Mouse (Mus musculus) testis, postnatal 14 days (tissue): ENCODE results near the gene P2rx5.
A peak's percentile ranks its signal among the peaks of the same experiment; 100 is the strongest.

Experiments used
- DNase-seq: peaks from one replicate; pipeline ENCODE4 v3.0.0; 2021; ENCODE audit warnings: low spot score

P2rx5 gene

DNA sequence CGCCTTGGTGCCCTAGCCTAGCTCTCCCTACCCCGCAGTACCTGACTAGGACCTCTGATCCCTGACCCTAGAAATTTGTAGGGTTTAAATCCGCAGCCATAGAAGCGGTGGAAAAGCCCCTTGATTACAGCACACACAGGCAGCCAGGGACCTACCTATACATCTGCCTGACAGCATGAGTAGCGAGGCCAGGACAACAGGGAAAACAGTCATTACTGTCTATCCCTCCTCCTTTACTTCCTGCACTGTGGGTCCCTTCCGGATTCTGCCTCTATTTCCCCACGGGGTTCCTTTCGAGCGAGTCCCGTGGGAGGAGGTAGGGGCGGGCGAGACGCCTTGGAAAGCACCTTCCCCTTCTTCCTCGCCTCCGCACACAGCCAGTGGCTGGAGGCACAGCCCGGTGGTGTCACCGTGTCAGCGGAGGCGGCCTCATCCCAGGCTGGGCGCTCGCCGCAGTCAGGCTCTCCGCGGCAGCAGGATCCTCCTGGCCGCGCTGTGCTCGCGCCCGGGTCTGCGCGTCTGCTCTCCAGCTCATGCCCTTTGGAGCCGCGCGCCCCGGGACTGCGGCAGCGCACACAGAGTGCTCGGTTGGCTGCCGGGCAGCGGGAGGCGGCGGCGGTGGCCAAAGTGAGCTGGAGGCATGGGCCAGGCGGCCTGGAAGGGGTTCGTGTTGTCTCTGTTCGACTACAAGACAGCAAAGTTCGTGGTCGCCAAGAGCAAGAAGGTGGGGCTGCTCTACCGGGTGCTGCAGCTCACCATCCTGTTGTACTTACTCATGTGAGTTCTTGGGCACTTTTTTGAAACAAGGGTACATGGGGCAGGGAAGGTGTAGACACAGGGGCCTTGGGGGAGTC lies at the start of gene P2rx5:
TSS of gene P2rx5 (plus strand) at position 465 of the 854 bp plus-strand sequence.
- no peak for DNase-seq

DNA sequence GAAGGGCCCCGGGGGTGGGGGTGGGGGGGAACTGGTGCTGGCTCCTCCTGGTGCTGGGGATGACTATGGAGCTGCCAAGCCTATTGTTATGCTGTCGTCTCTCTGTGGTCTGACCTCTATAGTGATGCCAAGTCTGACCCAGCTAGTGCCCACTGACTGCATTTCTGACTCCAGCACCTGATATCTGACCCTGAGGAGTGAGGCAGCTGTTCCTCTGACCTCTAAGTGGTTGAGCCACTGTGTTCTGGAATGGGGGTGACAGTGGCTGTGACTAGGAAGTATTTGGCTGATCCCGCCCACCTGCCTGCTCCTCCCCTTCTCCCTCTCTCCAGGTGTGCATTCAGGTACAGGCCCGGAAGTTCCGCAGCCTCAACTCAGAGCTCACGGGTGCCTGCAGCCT lies 48.8 kb upstream of the P2rx5 start:
- DNase-seq: no peak

DNA sequence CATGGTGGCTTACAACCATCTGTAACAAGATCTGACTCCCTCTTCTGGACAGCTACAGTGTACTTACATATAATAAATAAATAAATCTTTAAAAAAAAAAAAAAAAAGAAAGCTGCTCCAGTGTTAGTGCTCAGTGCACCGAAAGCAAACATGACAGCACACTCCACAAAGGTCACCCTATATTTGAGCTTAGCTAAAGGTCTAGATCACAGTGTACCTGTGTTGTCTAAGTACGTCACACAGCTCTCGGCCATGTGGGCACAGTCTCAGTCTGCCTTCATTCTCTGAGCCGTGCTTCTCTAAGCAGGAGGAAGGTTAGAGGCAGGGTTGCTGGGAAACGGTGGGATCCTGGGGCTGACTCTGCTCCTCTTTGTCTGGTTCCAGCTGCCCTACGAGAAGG lies 33.7 kb upstream of the P2rx5 start:
- no peak for DNase-seq

DNA sequence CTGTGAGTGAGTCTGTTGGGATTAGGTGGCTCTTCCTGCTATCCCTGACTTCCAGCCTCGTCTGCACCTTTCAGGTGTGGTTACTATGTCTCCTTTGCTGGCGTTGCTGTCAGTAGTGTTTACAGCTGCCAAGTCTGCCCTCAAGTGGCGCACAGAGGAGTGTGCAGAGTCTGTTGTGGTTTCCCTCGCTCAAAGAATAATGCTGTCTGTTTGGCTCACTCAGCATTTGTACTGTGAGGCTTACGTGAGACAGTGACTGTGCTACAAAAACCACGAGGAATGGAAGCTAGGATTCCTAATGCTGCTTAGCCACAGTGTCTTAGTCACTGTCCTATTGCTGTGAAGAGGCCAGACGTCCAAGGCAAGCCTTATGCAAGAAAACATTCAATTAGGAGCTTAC lies 29.2 kb upstream of the P2rx5 start:
- DNase-seq: no peak

DNA sequence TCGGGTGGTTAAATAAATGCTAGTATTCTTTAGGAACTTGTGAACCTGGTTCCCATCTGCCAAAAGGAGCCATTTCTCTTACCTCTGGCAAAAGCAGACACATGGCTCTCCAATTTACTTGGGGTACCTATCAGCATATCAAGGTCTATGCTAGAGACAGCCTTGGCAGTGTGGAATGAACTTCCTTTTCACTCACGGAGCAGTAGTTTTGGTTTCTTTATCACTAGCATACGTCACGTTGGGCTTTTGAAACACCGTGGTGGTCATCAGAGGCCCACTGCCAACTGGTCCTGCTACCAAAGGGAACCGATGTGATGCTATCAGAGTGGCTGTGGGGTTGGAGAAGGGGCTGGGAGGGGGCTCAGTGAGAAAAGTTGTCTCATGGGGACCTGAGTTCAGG lies 27.2 kb upstream of the P2rx5 start:
- DNase-seq: no peak

DNA sequence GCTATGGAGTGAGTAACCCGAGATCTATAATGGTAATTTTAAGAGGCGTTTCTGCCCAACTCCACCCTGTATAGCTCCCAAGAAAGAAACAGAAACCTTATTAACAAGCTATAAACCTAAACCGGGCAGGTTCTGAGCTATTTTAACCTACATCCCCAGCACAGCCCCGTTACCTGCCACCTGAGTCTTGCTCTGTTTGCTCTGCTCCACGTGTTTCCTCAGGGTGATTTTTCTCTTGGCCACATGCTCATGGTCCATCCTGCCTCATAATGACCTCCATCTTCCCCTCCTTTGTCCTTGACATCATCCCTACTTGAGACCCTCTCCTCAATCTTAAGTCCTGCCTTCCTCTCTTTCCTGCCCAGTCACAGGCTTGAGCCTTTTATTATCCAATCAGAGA lies 26.0 kb upstream of the P2rx5 start:
- DNase-seq: no peak

DNA sequence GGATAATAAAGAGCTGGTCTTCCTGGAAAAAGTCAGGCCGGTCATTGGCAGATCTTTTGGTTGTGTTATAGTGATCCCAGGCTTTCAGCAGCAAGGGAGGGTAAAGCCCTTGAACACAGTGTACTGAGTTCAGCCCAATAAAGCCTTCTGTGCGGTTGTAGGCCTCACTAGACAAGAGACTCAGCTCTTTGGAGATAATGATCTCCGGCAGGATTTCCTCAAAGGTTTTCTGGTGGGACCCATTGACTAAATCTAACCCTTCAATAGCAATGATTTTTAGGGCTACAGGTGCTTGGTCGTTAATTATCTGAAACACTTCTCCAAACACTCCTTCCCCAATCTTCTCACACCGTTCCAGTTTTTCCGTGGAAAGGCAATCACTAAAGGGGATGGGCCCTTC lies 23.6 kb upstream of the P2rx5 start:
- no peak for DNase-seq

DNA sequence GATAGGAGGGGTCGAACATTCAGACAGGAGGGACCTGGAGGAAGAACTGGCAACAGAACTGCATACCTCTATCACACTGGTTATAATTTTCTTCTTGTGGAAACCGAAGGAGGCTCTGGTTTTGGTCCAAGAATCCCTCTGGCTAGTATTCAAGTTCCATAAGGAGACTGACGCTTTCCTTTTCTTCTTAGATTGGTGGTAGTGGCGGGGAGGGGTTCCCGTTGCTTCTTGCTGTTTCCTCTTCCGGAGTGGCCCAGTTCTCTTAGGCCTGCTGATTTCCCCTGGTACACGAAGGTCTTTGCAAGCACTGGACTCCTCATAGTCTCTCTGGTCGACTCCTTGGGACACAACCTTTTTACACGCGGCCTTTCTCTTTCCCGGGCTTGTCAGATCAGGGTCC lies 23.1 kb upstream of the P2rx5 start:
- no peak for DNase-seq

DNA sequence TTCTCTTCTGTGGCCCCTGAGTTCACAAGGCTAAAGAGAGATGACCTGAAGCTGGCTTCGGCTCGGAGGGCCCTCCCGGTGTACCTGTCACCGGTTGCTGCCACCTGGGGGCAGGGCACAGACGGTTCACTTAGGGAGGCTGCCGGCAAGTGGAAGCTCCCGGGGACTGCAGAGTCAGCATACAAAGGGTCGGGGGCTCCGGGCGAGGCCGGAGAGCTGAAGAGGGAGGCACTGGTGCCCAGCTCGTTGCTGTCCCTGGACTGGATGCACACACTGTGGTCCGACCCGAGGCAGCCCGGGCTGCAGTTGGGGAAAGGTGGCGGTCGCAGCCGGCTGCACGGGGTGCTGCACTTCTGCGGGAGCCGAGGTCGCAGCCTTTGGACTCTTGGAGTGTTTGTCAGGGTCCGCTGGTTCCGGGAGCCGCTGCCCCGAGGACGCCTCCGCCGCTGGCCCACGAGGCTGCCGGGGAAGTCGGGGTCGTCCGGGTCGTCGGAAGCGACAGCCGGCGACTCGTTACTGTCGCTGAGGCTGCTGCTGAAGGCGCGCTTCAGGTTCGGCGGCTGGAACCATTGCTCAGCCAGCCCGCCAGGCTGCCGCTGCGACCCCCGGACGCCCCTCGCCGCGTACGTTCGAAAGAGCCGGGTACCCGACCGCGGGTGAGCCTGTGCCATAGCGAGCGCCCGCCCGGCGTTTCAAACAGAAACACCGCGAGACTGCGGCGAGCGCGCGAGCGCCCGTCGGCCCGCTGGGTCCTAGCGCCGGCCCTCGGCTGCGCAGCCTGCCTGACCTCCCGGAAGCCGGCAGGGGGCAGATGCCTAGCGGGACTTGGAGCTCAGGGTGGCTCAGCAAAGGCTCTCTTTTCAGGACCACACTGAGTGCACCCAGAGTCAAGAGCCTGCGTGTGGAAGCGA lies 22.4 kb upstream of the P2rx5 start, which contains the start of gene Haspin:
TSS of gene Haspin (minus strand) at position 704 of the 911 bp plus-strand sequence.
- peak; percentile 91 for DNase-seq

DNA sequence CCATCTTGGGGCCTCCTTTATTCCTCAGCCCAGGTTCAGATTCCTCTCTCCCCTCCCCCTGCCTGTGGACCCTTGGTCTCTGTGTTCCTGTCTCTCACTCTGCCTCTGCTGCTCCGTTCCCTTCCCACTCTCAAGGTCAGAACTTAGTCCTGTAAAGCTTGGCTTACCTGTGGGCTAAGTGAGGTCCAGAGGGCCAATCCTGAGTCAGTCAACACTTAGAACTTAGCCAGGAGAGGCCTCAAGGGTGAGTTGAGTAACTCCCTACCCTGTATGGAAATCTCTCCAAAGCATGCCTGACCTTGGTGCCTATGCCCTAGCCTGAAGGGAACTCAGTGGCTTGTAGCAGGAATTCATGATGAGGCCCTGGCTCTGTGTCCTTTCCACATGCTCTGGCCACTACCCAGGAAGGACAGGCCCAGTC lies 15.9 kb upstream of the P2rx5 start:
- no peak for DNase-seq

DNA sequence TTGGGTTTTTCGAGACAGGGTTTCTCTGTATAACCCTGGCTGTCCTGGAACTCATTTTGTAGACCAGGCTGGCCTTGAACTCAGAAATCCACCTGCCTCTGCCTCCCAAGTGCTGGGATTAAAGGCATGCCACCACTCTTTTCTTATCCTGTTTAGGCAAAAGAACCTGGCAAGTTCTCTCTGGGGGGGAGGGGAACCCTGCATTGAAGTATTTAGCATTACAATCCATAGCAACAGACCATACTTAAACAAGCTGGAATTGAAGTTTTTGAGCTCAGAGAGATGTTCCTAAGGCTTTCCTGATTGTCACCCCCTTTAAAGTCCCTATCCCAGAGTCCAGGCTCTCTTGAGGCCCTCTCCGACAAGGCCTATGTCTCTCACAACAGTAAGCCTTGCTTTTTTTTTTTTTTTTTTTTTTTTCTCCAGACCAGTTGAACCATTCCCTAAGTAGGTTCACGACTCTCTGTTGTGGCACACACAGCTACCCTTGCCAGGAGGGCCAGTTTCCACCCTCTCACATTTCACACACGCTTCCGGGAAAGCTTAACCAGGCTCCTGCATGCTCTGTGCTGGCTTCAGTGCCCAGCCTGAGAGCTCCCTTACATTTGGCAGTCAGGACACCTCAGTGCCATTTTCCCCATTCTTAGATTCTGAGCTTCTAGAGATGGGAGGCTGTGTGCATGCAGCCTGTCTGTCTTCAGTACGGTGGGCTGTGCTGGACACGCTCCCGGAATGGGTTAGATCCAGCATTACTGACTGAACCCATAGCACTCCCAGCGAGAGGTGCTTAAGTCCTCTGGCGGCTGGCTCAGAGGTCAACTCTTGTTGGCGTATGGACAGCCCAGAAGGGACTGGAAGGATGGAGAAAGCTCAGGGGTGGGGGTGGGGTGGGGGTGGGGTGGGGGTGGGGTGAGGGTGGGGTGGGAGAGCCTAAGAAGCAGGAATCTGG lies 13.9 kb upstream of the P2rx5 start:
- no peak for DNase-seq

DNA sequence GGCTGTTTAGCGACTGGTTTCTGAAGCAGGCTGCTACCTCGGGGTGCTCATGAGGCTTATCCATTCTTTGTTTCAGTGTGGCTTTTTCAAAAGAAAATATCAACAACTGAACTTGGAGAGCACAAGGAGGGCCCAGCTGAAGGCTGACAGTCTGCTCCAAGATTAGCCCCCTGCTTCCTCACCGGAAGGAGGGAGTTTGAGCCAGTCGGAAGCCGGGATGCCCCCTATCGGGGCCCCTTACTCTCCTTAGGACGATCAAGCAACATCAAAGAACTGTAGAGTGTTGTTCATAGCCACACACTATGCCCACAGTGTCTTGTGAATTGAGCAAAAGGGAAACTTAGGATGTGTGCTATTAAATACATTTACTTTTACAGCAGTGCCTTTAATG lies 13.3 kb upstream of the P2rx5 start:
- no peak for DNase-seq

DNA sequence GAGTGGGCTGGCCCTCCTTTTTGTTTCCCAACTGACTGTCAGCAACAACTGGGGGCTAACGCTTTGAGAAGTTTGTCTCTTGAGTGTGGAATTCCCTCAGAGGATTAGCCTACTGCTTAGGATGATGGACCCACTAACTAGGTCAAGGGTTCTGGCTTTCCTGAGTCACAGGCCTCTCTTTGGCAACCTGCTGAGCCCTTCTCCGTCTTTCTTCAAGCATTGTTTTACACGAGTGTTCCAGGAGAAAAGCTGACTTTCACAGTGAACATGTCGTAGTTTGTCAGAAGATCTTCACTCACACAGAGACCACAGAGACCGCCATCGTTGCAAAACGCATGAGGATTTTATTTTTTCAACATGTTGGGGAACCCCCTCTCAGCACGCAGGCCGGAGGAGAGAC lies 12.0 kb upstream of the P2rx5 start:
- no peak for DNase-seq

DNA sequence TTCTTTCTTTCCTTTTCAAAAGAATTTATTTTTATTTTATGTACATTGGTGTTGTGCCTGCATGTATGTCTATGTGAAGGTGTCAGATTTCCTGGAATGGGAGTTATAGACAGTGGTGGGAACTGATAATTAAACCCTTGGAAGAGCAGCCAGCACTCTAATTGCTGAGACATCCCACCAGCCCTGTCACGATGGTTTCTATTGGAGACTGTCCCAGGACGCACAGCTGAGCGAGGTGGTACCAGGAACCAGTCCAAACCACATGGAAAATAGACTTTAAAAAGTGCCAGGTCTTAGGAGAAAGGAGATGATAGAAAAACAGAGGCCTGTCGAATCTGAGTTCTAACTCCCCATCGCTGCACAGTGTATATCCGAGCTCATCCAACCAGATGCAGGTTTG lies 5.2 kb upstream of the P2rx5 start:
- no peak for DNase-seq

DNA sequence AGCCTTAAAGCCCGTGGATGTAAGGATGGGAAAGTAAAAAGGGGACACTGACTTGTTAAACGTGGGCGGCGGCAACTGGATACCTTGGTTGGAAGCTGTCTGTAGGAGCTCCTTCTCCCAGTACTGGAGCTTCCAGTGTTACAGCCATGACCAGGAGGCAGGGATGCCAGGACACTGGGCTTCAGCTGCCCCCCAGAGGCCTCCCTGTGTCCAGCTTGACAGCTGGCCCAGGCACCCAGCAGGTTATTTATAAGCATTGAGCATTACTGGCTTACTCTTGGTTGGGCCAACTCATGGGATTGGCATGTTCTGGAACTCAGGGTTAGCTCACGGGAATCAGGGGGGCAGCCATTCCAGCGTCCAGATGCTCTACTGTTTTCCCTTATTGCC lies 585 bp downstream of the P2rx5 start:
- no peak for DNase-seq

DNA sequence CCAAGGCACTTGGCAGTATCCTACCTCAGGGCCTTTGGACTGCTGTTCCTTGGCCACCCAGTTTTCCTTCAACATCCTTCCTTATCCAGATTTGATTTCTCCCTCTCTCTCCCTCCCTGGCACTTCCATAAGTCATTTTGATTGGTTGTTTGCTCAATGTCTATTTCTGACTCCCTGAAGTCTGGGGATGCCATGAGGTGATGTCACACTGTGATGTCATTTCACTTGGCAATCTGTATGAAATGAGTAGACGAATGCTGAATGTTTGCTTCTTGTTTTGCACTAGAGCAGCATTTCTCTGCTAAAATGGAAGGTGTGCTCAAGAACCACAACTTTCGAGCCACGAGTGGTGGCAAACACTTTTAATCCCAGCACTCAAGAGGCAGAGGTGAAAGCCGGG lies 1.4 kb downstream of the P2rx5 start:
- DNase-seq: no peak

DNA sequence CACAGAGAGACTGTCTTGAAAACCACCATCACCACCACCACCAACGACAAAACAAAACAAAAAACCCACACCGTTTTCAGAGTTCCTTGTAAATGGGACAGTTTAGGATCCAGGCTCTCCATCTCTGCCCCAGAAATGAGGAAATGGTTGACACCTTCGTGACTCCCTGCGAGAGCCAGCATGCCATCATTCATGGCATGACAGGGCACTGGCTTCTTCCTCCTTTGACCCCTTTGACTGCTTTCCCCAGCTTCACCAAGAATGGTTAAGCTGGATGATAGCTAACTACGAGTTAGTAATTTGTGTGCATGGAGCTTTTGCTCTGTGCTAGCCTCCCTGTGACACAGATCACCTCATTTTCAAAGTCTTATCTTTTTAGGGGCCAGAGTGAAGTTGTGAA lies 2.1 kb downstream of the P2rx5 start:
- no peak for DNase-seq

DNA sequence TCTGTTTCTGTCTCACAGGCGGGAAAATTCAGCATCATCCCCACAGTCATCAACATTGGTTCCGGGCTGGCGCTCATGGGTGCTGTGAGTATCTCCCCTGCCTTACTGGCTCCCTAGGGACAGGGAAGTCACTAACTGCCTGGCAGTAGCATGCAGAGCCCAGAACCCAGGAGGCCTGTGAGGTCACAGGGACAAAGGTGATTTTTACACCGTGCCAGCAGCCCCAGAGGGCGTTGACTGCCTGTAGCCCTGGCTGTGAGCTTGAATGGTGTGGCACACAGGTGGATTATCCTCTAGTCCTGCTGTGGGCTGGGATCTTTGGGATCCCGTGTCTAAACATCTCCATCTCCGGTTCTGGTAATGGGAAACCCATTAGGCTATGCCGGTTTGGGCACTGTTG lies 7.8 kb downstream of the P2rx5 start:
- no peak for DNase-seq

DNA sequence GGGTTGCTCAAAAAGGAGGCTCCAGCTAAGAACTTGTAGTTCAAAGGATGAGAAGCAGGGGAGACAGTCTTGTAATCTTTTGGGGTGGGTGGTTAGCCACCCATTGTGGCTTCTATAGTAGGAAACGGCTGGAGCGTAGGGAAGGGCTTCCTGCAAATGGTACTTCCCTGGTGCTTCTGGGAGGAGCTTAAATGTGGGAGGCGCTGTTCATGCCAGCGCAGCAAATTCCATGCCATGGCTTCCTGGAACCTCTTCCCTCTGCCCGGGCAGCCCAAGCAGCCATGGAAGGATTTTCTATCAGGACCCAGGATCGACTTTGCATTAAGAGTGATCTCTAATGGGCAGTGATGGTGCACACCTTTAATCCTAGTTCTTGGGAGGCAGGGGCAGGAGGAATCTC lies 8.4 kb downstream of the P2rx5 start:
- DNase-seq: no peak

DNA sequence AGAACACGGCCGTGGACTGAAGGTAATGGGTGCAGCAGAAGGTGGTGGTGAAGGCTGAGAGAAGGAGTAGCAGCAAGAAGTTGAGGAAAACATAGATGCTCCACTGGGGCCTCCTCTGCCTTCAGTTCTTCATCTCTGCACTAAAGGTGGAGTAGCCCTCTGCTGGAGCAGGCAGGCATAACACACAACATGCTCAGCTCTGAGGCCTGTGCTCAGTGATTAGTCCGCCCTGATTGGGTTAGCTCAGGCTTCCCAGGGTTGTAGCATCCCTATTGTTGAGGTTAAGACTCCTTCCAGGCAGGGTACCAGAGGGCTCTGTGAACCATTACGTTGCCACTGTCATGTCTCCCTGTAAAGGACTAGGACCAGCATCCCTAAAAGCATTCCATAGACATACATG lies 9.0 kb downstream of the P2rx5 start:
- DNase-seq: no peak

DNA sequence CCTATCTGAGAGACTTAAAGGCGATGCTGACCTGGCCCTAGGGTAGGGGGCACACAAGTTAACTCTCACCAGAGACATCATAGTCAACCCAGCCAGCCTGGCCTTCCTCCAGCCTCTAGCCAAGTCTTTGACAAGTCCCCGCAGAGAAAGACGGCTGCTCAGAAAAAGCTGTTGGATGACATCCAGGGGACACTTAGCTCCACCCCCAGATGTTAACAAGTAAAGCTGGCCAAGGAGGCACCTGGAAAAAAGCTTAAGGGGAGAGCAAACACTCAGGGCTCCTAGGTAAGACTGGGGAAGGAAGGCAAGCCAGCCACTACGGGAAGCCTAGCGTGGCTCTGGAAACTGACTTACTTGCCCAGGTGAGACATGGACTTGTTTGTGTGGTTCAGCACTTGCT lies 12.0 kb downstream of the P2rx5 start:
- DNase-seq: no peak

DNA sequence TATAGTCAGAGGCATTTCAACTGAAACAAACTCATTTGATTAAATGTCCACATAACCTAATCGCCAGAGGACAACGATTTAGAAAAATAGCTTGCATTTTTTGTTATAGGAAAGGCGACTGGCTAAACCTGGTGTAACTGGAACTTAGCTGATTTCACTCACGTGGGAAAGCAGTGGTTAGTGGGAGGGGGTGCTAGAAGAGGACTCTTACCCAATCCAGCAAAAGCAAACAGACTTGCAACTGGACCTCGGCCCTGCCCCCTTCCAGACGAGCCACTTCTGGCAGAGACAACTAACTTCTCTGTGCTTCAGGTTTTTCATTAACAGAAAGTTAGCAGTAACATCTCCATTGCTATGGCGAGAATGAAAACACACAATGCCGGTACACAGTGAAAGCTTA lies 15.4 kb downstream of the P2rx5 start:
- no peak for DNase-seq
